Mouse (Mus musculus) mature B cell (primary cell): ENCODE data around the gene AA467197.

Source experiments
- in situ Hi-C: fragments of 300-500 bp; cut with MboI; formaldehyde crosslinking; loops from 2 replicates; pipeline ENCODE4 v1.14.3; 2019

The AA467197 gene

GRCm38 (mm10) chr2:122638673-122639072, 1.9 kb downstream of the AA467197 start:
- in situ Hi-C loops: no loop called here

DNA sequence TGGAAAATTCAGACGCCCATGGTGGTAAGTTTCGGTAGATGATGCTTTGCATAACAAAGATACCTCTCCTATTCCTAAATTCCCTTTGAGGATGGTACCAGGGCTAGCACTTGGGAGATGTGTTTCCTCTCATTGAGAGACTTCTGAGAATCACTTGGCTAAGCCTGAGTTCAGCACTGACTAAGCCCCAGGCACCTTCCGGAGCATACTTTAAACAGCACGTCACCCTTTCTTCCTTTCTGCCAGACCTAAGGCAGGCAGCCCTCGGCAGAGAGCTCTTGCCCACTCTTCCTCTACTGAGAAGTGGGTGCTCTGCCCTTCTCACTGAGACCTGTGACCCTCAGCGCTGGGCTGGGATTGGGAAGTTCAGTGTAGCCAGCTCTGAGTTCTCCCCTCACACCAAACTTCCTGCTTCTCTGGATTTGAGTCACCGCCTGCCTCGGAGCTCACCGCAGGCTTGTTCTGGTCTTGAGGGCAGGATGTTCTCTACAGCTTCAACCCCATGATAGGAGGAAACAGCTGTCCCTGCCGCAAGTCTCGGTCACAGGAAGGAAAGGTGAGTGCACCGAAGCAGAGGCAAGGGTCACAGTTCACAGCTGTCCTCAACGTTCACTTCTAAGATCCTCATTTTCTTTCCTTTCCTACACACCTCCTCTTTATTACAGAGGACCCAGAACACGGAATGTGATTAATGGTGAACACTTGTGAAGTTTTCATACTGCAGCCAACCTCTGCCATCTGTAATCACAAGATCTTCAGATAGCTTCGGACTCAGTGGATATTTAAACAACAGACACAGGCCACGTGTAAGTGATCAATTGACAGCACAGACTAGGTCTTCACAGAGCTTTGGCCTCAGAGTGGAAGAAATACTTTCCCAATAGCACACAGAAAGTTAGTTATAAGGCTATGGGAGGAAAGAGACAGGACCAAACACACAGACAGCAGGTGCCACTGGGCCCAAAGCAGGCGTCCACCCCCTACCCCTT, 15.6 kb downstream of the AA467197 start:
- in situ Hi-C loops: no loop called here

DNA sequence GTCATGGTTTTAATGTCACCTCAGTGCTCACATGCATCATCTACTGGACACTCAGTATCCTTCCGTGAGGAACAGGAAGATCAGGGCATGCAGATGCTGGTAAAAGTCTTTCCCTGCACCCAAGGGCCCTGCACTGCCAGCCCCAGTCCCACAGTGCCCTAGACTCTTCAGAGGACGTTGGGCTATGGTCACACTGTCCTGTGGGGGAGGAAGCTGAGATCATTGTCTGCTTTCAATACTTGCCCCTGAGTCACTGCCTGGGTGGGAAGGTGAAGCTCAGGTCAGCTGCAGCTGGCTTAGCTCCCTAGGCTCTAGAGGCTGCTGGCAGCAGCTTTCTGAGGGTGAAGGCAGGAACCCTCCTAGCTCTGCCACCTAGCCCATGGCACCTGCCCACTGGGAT, 19.3 kb downstream of the AA467197 start:
- in situ Hi-C loops: no loop called here

GRCm38 (mm10) chr2:122656767-122657166, 20.0 kb downstream of the AA467197 start:
- in situ Hi-C loops: no loop called here

DNA sequence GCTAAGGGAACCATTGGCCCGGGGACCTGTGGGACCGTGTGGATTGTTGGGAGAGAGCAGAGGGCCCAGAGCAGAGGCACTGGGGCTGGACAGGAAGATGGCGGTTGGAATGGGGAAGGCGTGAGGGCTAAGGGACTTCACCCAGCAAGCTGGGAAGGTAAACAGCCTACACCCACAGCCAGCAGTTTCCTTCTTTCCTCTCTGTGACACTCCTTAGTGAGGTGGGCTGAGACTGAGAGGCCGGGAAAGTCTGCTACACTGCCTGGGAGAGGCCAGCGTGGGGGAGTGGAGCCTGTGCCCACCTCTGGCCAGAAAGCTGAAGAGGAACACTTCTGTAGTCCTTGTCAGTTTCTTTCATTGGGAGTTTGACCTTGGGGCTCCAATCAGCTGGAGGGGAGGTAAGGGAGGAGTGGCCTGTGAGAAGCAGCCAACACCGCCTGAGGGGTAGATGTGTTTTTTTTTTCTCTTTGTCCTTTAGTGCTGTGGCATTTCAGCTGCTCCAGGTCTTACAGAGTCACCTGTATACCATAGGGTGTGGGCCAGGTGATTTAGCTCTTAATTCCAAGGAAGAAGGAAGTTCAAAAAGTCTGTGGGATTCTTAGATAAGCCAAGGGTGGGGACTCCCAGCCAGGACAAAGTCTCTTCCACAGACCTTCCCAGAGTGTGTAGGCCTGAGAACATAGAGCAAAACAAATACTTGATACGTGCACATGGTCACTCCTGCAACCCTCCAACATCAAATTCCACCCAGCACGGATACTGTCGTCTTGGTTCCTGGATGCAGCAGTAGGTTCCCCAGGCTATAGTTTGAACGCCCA, 21.1 kb downstream of the AA467197 start:
- in situ Hi-C loops: no loop called here

DNA sequence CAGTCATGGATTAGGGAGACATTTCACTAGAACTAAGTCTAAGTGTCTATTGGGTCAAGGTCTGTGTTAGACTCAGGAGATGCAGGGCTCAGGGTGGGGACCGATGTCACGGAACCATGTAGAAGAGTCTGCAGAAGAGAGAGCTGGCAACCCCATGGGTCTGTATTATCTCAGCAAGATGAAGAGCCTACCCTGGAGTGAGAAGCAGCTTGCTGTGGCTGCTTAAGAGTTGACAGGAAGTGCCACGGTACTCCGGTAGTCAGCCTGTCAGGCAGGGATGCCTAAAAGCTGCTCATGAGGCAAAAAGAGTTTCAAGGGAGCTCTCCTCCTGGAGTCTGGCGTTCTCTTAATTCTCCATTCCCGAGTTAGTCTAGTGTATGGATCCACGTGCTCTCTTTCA, 23.0 kb downstream of the AA467197 start:
- in situ Hi-C loops: no loop called here

GRCm38 (mm10) chr2:122665253-122665972, 28.6 kb downstream of the AA467197 start:
- in situ Hi-C loops: no loop called here

GRCm38 (mm10) chr2:122665973-122666875, 29.4 kb downstream of the AA467197 start:
- in situ Hi-C loops: no loop called here

DNA sequence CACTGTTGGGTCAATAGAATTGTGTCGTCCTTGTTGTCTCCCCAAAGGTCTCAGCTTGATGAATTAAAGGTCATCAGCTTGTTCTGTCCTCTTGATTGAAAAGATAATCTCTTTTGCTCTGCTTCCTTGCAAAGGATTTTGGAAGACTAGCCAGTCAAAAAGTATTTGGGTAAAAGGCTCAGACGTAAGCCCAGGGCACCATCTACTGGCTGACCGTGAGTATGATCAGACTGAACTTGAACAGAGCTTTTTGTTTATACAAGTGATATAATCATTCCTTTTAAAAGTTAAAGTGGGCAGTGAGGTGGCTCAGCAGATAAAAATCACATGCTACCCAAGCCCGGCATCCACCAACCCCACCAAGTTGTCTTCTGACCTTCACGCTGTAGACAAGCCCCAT, 31.1 kb downstream of the AA467197 start:
- in situ Hi-C loops: no loop called here

DNA sequence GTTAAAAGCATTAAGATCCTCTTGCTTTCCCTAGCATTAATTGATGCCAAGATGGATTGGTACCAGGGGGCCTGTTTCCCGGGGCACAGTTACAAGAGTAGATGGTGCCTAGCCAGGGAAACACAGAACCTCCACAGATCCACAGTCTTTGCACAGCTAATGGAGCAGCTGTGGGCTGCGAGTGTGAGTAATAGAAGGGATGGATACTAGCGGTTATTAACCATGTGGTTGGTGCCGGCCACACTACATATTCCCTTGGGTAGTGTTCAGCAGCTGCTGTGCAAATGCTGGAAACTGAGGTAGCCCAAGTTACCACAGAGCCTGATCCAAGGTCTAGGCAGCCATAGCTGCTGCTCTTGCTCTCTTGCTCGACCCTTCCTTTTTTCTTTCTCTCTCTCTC, 34.9 kb downstream of the AA467197 start:
- in situ Hi-C loops: no loop called here

- in situ Hi-C loops: no loop called here
These were observed 36.1 kb downstream of the AA467197 start for GRCm38 (mm10) chr2:122672841-122673240.

- in situ Hi-C loops: no loop called here
These were observed 38.3 kb downstream of the AA467197 start for GRCm38 (mm10) chr2:122675126-122675525.

- in situ Hi-C loops: no loop called here
These were observed 44.8 kb downstream of the AA467197 start for GRCm38 (mm10) chr2:122681379-122682137.

GRCm38 (mm10) chr2:122682520-122682919, 45.7 kb downstream of the AA467197 start:
- in situ Hi-C loops: no loop called here

DNA sequence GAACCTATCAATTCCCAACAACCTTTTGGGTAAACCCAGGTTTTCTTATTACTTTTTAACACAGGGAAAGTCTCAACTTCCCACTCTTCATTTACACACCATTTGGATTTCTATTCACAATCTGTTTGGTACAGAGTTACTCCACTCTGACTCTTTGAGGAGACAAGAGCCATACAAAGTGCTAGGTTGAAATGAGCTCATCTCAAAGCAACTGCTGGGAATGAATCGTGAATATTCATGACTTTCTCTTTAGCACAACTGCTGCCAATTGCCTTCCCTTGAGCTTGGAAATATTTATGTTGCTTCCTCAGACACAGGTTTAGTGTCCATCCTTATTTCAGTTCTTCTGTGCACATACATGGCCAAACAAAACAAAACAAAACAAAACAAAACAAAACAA, 46.9 kb downstream of the AA467197 start:
- in situ Hi-C loops: no loop called here

GRCm38 (mm10) chr2:122686665-122687064, 49.9 kb downstream of the AA467197 start:
- in situ Hi-C loops: no loop called here
